Mouse (Mus musculus): ENCODE measurements at regions not wholly inside any gene's neighbourhood (a gene's known extent, or its start where the extent isn't known, plus 50 kb on each side); places are given as distances from the start of the nearest gene placed in this dataset.

- TF ChIP-seq POLR2A (IDR thresholded peaks at IDR 0.05; ENCODE audit: borderline replicate concordance, extremely low read depth, insufficient read depth, insufficient read length, poor library complexity, severe bottlenecking) (no peak), CTCF (IDR thresholded peaks at IDR 0.05; ENCODE audit: borderline replicate concordance, extremely low read depth, insufficient read depth, insufficient read length) (no peak)
- no peak for DNase-seq (ENCODE audit: low read depth)
Measured at GRCm38 (mm10) chr8:127709439-127709838, 645.7 kb downstream of the Pard3 start.

- no peak for DNase-seq (ENCODE audit: low read depth)
Measured at GRCm38 (mm10) chr8:127715097-127715496, 643.3 kb upstream of the Nrp1 start.

GRCm38 (mm10) chr8:127717969-127718368, 640.4 kb upstream of the Nrp1 start:
- no peak for TF ChIP-seq CTCF (IDR thresholded peaks at IDR 0.05; ENCODE audit: borderline replicate concordance, extremely low read depth, insufficient read depth, insufficient read length)

More at GRCm38 (mm10) chr8:127715097-127715496, 643.3 kb upstream of the Nrp1 start:
- TF ChIP-seq POLR2A (IDR thresholded peaks at IDR 0.05; ENCODE audit: borderline replicate concordance, extremely low read depth, insufficient read depth, insufficient read length, poor library complexity, severe bottlenecking), result no peak
- no peak for TF ChIP-seq CTCF (IDR thresholded peaks at IDR 0.05; ENCODE audit: borderline replicate concordance, extremely low read depth, insufficient read depth, insufficient read length)

GRCm38 (mm10) chr8:127719881-127720280, 638.5 kb upstream of the Nrp1 start:
- TF ChIP-seq POLR2A (IDR thresholded peaks at IDR 0.05; ENCODE audit: borderline replicate concordance, extremely low read depth, insufficient read depth, insufficient read length, poor library complexity, severe bottlenecking) (no peak), CTCF (IDR thresholded peaks at IDR 0.05; ENCODE audit: borderline replicate concordance, extremely low read depth, insufficient read depth, insufficient read length) (no peak)
- peak; percentile 22 for DNase-seq (ENCODE audit: low read depth)

More at GRCm38 (mm10) chr8:127717969-127718368, 640.4 kb upstream of the Nrp1 start:
- no peak for DNase-seq (ENCODE audit: low read depth)

GRCm38 (mm10) chr8:127720593-127721290, 637.7 kb upstream of the Nrp1 start:
- peak; percentile 60 for DNase-seq (ENCODE audit: low read depth)
- TF ChIP-seq POLR2A (IDR thresholded peaks at IDR 0.05; ENCODE audit: borderline replicate concordance, extremely low read depth, insufficient read depth, insufficient read length, poor library complexity, severe bottlenecking) (no peak), CTCF (IDR thresholded peaks at IDR 0.05; ENCODE audit: borderline replicate concordance, extremely low read depth, insufficient read depth, insufficient read length) (no peak)

GRCm38 (mm10) chr8:127721624-127722023, 636.8 kb upstream of the Nrp1 start:
- TF ChIP-seq CTCF (IDR thresholded peaks at IDR 0.05; ENCODE audit: borderline replicate concordance, extremely low read depth, insufficient read depth, insufficient read length), result no peak
- no peak for TF ChIP-seq POLR2A (IDR thresholded peaks at IDR 0.05; ENCODE audit: borderline replicate concordance, extremely low read depth, insufficient read depth, insufficient read length, poor library complexity, severe bottlenecking)

GRCm38 (mm10) chr8:127734059-127734458, 624.3 kb upstream of the Nrp1 start:
- TF ChIP-seq CTCF (IDR thresholded peaks at IDR 0.05; ENCODE audit: borderline replicate concordance, extremely low read depth, insufficient read depth, insufficient read length) (no peak), POLR2A (IDR thresholded peaks at IDR 0.05; ENCODE audit: borderline replicate concordance, extremely low read depth, insufficient read depth, insufficient read length, poor library complexity, severe bottlenecking) (no peak)

More at GRCm38 (mm10) chr8:127721624-127722023, 636.8 kb upstream of the Nrp1 start:
- peak; percentile 21 for DNase-seq (ENCODE audit: low read depth)

GRCm38 (mm10) chr8:127742236-127742635, 616.2 kb upstream of the Nrp1 start:
- DNase-seq (ENCODE audit: low read depth), result peak; percentile 55
- TF ChIP-seq CTCF (IDR thresholded peaks at IDR 0.05; ENCODE audit: borderline replicate concordance, extremely low read depth, insufficient read depth, insufficient read length), result no peak
- no peak for TF ChIP-seq POLR2A (IDR thresholded peaks at IDR 0.05; ENCODE audit: borderline replicate concordance, extremely low read depth, insufficient read depth, insufficient read length, poor library complexity, severe bottlenecking)

More at GRCm38 (mm10) chr8:127734059-127734458, 624.3 kb upstream of the Nrp1 start:
- peak; percentile 17 for DNase-seq (ENCODE audit: low read depth)

GRCm38 (mm10) chr8:127745221-127745620, 613.2 kb upstream of the Nrp1 start:
- no peak for TF ChIP-seq CTCF (IDR thresholded peaks at IDR 0.05; ENCODE audit: borderline replicate concordance, extremely low read depth, insufficient read depth, insufficient read length)

GRCm38 (mm10) chr8:127746456-127746855, 611.9 kb upstream of the Nrp1 start:
- DNase-seq (ENCODE audit: low read depth), result no peak
- no peak for TF ChIP-seq POLR2A (IDR thresholded peaks at IDR 0.05; ENCODE audit: borderline replicate concordance, extremely low read depth, insufficient read depth, insufficient read length, poor library complexity, severe bottlenecking)
- no peak for TF ChIP-seq CTCF (IDR thresholded peaks at IDR 0.05; ENCODE audit: borderline replicate concordance, extremely low read depth, insufficient read depth, insufficient read length)

More at GRCm38 (mm10) chr8:127745221-127745620, 613.2 kb upstream of the Nrp1 start:
- DNase-seq (ENCODE audit: low read depth), result no peak

GRCm38 (mm10) chr8:127752871-127753270, 605.5 kb upstream of the Nrp1 start:
- no peak for DNase-seq (ENCODE audit: low read depth)
- TF ChIP-seq CTCF (IDR thresholded peaks at IDR 0.05; ENCODE audit: borderline replicate concordance, extremely low read depth, insufficient read depth, insufficient read length), result no peak
- no peak for TF ChIP-seq POLR2A (IDR thresholded peaks at IDR 0.05; ENCODE audit: borderline replicate concordance, extremely low read depth, insufficient read depth, insufficient read length, poor library complexity, severe bottlenecking)

Measured in brain, embryonic 14.5 days (tissue).